18 mouse cellular contexts compared by ENCODE assay signal in the genomic region with DNA sequence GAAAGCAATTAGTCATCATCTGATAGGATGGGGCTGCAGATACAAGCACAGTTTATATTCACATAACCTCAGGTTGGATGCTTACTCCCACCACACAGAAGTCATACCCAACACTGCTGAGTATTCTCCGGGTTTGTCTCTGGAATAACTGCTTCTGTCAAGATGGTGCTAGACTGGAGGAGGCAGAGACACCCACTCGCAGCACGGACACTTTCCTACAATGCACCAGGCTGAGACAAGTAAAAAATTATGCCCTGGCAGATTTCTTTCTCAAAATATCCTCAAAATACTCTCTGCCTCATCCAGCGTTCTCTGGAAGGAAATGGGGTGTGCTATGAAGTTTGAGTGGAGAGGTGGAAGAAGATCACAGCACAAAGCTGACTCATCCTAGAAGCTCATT.
DNase-seq lines count a peak whose midpoint lies in the region; ATAC-seq and TF ChIP-seq lines count a peak whose summit lies in the region.
"Had no signal": no experiment of that assay in that cellular context is flagged by ENCODE, and none has a peak within 500 bp of the region (broad histone marks: within the 10 kb centered on the region; RNA-seq: fewer than 3 reads in every experiment).

No protein-coding gene starts in this region.

- H3K27ac ChIP-seq in hindbrain, postnatal 0 days: no peak overlapping the region
- H3K27ac ChIP-seq: embryonic facial prominence, embryonic 15.5 days; forebrain, embryonic 10.5 days; liver, embryonic 13.5 days had no signal

- H3K4me2 ChIP-seq in hindbrain, postnatal 0 days (ENCODE audit: low read depth, low read length): no peak overlapping the region
- H3K4me2 ChIP-seq: embryonic facial prominence, embryonic 15.5 days; heart, embryonic 12.5 days; liver, embryonic 13.5 days had no signal

- H3K4me1 ChIP-seq in hindbrain, postnatal 0 days (ENCODE audit: insufficient read depth, low read length): no peaks in the 10 kb centered on the region
- H3K4me1 ChIP-seq: embryonic facial prominence, embryonic 15.5 days; forebrain, embryonic 10.5 days; heart, embryonic 12.5 days; liver, embryonic 13.5 days had no signal

- H3K9ac ChIP-seq in hindbrain, postnatal 0 days (replicated peaks; ENCODE audit: low read length): no peak overlapping the region
- H3K9ac ChIP-seq: embryonic facial prominence, embryonic 15.5 days; heart, embryonic 12.5 days; liver, embryonic 13.5 days had no signal

- 89% methylated on average over 4 of the region's 4 CpGs for WGBS in hindbrain, postnatal 0 days

- TF ChIP-seq CTCF in hindbrain, postnatal 0 days (IDR thresholded peaks at IDR 0.05; ENCODE audit: low read depth): no peak

- no peak overlapping the region for H3K4me3 ChIP-seq in hindbrain, postnatal 0 days (ENCODE audit: low read length)
- H3K4me3 ChIP-seq: embryonic facial prominence, embryonic 15.5 days; forebrain, embryonic 10.5 days; heart, embryonic 12.5 days; liver, embryonic 13.5 days; myocyte had no signal

- ATAC-seq in hindbrain, postnatal 0 days: no peak
- ATAC-seq: hindbrain, embryonic 16.5 days had no signal

- H3K9me3 ChIP-seq in hindbrain, postnatal 0 days (ENCODE audit: low read length): no peaks in the 10 kb centered on the region
- H3K9me3 ChIP-seq: embryonic facial prominence, embryonic 15.5 days; forebrain, embryonic 10.5 days; heart, embryonic 12.5 days; liver, embryonic 13.5 days had no signal

- peak; percentile 95 for DNase-seq in brain, adult 2 months (ENCODE audit: low read depth, low spot score)
- DNase-seq in frontal cortex, adult 2 months (ENCODE audit: extremely low spot score in 1 of 2, low spot score in 1 of 2): peak; percentile 87 to 88
- DNase-seq in left cerebral cortex, adult 18-20 months (ENCODE audit: low spot score in 2 of 2): peak; percentile 68 to 83
- peak; percentile 32 to 61 for DNase-seq in right cerebral cortex, postnatal 10 days (ENCODE audit: low spot score in 2 of 2)
- no peak for DNase-seq in gastrocnemius, postnatal 25 days
- DNase-seq in hindbrain, postnatal 0 days (ENCODE audit: low spot score): no peak
- DNase-seq in kidney, postnatal 14 days: no peak
- DNase-seq: adrenal gland, postnatal 36 days; cerebellum, postnatal 10 days; kidney, adult 18-20 months; kidney, postnatal 10 days; liver, embryonic 13.5 days; midbrain, embryonic 14.5 days had no signal

- H3K27me3 ChIP-seq in hindbrain, postnatal 0 days (ENCODE audit: insufficient read depth, low read length): no peaks in the 10 kb centered on the region
- H3K27me3 ChIP-seq: embryonic facial prominence, embryonic 15.5 days; heart, embryonic 12.5 days; liver, embryonic 13.5 days had no signal

- no peaks in the 10 kb centered on the region for H3K36me3 ChIP-seq in hindbrain, postnatal 0 days (ENCODE audit: insufficient read depth, low read length)
- H3K36me3 ChIP-seq: embryonic facial prominence, embryonic 15.5 days; forebrain, embryonic 10.5 days; heart, embryonic 12.5 days; liver, embryonic 13.5 days had no signal

Comparison
In these comparisons a context has a peak if more than half of its experiments do, and no peak if none do; other contexts are left out.
1. DNase-seq: peak in brain, adult 2 months (single experiment), frontal cortex, adult 2 months (2 of 2), left cerebral cortex, adult 18-20 months (2 of 2) and right cerebral cortex, postnatal 10 days (2 of 2); none in gastrocnemius, postnatal 25 days (single experiment), hindbrain, postnatal 0 days (single experiment) and kidney, postnatal 14 days (single experiment).